Mouse (Mus musculus) ES-Bruce4 (cell line): Measurements from ENCODE around the gene Pou2f2. TPM values are rescaled to one million over a fixed set of nuclear protein-coding genes. Genes with fewer than 3 reads are reported as not detected.
A peak's percentile ranks its signal among the peaks of the same experiment; 100 is the strongest.

Experiments
- H3K27ac ChIP-seq: 2 replicates; pipeline ENCODE4 v1.5.1; 2012; ENCODE audit warnings: low read length, inconsistent platforms; ENCODE audit not compliant: insufficient read depth
- H3K27me3 ChIP-seq: 2 replicates; pipeline ENCODE4 v1.6.1; 2012; ENCODE audit warnings: mild to moderate bottlenecking, low read length, inconsistent platforms; ENCODE audit not compliant: control insufficient read depth, poor library complexity, insufficient read depth, severe bottlenecking
- H3K36me3 ChIP-seq: 2 replicates; pipeline ENCODE4 v1.6.1; 2012; ENCODE audit warnings: inconsistent platforms, mild to moderate bottlenecking, low read length, moderate library complexity; ENCODE audit not compliant: control insufficient read depth, poor library complexity, insufficient read depth, severe bottlenecking
- H3K4me1 ChIP-seq: one replicate; pipeline ENCODE4 v1.8.1; 2011; ENCODE audit warnings: low read length; ENCODE audit not compliant: control insufficient read depth, insufficient read depth
- H3K4me3 ChIP-seq: 2 replicates; pipeline ENCODE4 v1.5.1; 2011; ENCODE audit warnings: low read depth, mild to moderate bottlenecking, low read length
- H3K9ac ChIP-seq: 2 replicates; pipeline ENCODE4 v1.6.1; 2012; ENCODE audit warnings: low read depth, mild to moderate bottlenecking, inconsistent platforms; ENCODE audit not compliant: poor library complexity, severe bottlenecking
- H3K9me3 ChIP-seq: replicated peaks from 2 replicates; pipeline ENCODE4 v1.6.1; 2012; ENCODE audit warnings: mild to moderate bottlenecking, low read length, inconsistent platforms; ENCODE audit not compliant: control insufficient read depth, poor library complexity, insufficient read depth, severe bottlenecking
- CTCF ChIP-seq: IDR thresholded peaks from one replicate; pipeline ENCODE4 v1.8.1; 2011; ENCODE audit warnings: low read depth, low read length
- EP300 ChIP-seq: IDR thresholded peaks from 2 replicates; pipeline ENCODE4 v1.6.1; 2011; ENCODE audit warnings: low read depth, low read length; ENCODE audit not compliant: insufficient read depth
- POLR2A ChIP-seq: IDR thresholded peaks from one replicate; pipeline ENCODE4 v1.8.1; 2011; ENCODE audit warnings: low read length; ENCODE audit not compliant: insufficient read depth
- polyA plus RNA-seq: library from polyadenylated mRNA; stranded (reverse); fragments of >200 nt; gene quantifications from 2 replicates; pipeline ENCODE4 v1.2.4, GENCODE M21; 2011; ENCODE audit warnings: low read depth; ENCODE audit not compliant: missing spikeins, insufficient read depth, insufficient read length

The Pou2f2 gene
- polyA plus RNA-seq, 1 experiment = 1.8 TPM

DNA sequence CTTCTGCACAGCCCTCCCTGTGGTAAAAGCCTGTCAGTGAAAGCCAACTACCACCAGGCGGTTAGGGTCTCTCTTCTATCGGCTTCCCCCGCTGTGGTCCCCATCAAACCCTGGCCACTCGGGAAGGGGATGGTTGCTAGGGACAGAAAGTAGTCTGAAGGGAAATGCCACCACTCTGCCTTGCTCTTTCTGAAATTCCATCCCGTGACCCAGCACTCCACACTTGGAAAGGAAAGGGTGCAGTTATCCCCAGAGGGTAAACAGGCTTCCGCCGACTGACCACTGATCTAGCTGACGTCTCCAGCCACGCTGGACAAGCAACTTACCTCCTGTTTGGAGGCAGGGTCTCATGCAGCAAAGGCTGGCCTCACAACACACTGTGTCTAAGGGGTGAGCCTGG is 51.6 kb downstream of the Pou2f2 start:
- H3K4me3 ChIP-seq = no peak overlapping the region
- H3K36me3 ChIP-seq = no peaks in the 10 kb centered on the region
- TF ChIP-seq POLR2A = no peak
- TF ChIP-seq EP300 = no peak
- no peak for TF ChIP-seq CTCF
- H3K27ac ChIP-seq = no peak overlapping the region
- no peaks in the 10 kb centered on the region for H3K4me1 ChIP-seq
- no peaks in the 10 kb centered on the region for H3K9me3 ChIP-seq
- no peak overlapping the region for H3K9ac ChIP-seq
- no peaks in the 10 kb centered on the region for H3K27me3 ChIP-seq

- H3K4me1 ChIP-seq = no peaks in the 10 kb centered on the region
- H3K27ac ChIP-seq = no peak overlapping the region
- H3K9me3 ChIP-seq = no peaks in the 10 kb centered on the region
- H3K27me3 ChIP-seq = no peaks in the 10 kb centered on the region
- TF ChIP-seq EP300 (no peak), CTCF (no peak), POLR2A (no peak)
- no peak overlapping the region for H3K9ac ChIP-seq
- no peaks in the 10 kb centered on the region for H3K36me3 ChIP-seq
- no peak overlapping the region for H3K4me3 ChIP-seq
Measured at GRCm38 (mm10) chr7:25125716-25126281, 53.7 kb downstream of the Pou2f2 start.

DNA sequence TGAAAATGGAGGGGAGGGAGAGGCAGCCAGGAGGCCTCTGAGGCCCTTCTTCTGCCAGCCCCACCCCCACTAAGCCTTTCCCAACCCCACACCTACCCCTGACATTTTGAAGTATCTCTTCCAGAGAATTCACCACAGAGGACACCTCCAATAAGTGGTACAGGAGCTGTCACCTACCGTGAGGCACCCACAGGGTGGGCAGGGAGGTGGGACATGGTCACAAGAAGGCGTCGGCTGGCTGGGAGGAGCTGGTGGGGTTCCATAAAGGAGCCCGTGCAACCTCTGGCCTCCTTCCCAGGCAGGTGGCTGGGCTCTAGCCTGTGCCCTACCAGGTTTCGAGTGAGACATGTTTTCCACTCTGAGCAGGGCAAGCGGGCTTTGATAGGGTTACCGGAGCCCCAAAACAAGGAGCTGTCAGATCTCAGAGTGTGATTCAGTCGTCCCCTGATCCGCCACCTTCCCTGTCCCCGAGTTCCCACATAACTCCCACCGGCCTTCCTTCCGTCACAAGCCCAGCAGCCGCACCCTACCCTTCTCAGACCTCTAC is 58.2 kb downstream of the Pou2f2 start:
- TF ChIP-seq EP300 = no peak
- no peak for TF ChIP-seq CTCF
- TF ChIP-seq POLR2A = no peak

GRCm38 (mm10) chr7:25120061-25120834 is 59.3 kb downstream of the Pou2f2 start:
- H3K27ac ChIP-seq = no peak overlapping the region
- no peaks in the 10 kb centered on the region for H3K9me3 ChIP-seq
- no peak for TF ChIP-seq EP300
- TF ChIP-seq POLR2A = no peak
- TF ChIP-seq CTCF = no peak
- no peaks in the 10 kb centered on the region for H3K36me3 ChIP-seq
- no peaks in the 10 kb centered on the region for H3K27me3 ChIP-seq
- H3K4me3 ChIP-seq = peak overlapping the region; percentile 7; the same call in 1 of the 2 replicates
- peaks cover 3% of the 10 kb centered on the region for H3K4me1 ChIP-seq
- H3K9ac ChIP-seq = no peak overlapping the region

More for the DNA sequence above, 58.2 kb downstream of the Pou2f2 start:
- Histone ChIP-seq H3K36me3 (no peaks in the 10 kb centered on the region), H3K27ac (no peak overlapping the region), H3K9ac (no peak overlapping the region), H3K27me3 (no peaks in the 10 kb centered on the region), H3K4me1 (peaks cover 3% of the 10 kb centered on the region), H3K9me3 (no peaks in the 10 kb centered on the region), H3K4me3 (no peak overlapping the region)

DNA sequence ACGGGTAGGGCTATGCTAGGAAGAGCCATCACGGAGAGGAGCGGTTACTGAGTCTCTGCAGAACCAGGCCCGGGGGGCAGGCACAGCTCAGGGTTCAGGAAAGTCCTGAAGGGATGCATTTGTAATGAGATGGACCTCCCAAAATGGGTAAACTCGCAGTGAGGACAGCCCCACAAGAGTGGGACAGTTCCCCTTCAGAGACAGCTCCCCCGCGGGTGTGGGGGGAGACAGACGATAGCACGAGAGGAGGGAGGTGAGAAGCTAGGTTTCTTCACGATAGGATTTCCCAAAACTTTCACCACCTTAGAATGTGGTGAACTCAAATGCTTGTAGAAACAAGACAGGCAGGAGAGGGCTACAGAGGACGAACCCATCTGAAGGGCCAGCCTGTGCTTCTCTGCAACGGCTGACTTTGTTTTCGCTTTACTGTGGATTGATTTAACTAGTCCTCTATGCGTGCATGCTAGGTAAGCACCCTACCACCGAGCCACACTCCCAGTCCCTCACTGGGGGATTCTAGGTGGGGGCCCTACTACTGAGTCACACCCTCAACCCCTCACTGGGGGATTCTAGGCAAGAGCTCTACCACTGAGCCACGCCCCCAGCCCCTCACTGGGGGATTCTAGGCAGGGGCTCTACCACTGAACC is 66.4 kb downstream of the Pou2f2 start:
- no peak overlapping the region for H3K4me3 ChIP-seq
- H3K9me3 ChIP-seq = no peaks in the 10 kb centered on the region
- no peak overlapping the region for H3K9ac ChIP-seq
- H3K27ac ChIP-seq = no peak overlapping the region
- no peaks in the 10 kb centered on the region for H3K4me1 ChIP-seq
- H3K27me3 ChIP-seq = no peaks in the 10 kb centered on the region
- no peak for TF ChIP-seq CTCF
- no peak for TF ChIP-seq EP300
- TF ChIP-seq POLR2A = no peak
- no peaks in the 10 kb centered on the region for H3K36me3 ChIP-seq
